Mouse (Mus musculus): Measurements from ENCODE around the gene Fmo5. TPM values are rescaled to one million over a fixed set of nuclear protein-coding genes. Genes with fewer than 3 reads are reported as not detected.

Fmo5 gene
- 10 to 100 TPM; 13.4 to 14.9 TPM for polyA plus RNA-seq (2017; shearing (Covaris generic))

DNA sequence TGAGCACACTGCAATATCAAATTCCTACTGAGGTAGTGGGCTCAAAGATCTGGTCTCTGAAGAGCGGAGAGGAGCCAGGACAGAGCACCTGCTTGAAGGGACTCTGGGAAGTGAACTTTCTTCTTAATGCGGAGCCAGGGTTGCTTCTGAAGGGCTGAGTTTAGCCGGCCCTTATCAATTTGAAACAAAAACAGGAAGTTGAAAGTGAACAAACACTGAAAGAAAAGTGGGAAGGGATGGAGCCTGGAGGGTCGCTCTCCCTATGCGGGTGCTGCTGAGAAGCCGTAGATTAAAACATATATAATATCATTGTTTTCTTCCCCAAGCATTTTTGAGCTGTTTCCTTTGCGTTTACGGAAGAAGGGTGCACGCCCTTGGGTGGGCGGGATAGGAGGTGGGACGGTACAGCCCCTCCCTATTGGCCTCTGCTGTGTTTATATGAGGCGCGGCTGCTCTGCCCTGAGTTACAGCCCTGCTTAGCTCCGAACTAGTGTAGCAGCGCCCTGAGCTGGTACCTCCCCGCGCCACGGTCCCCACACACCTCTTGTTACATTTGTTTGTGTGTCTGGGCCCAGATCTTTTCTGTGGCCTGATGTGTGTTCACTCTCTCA, at the start of gene Fmo5:
Fmo5 (plus strand) TSS at position 414 of the 611 bp plus-strand sequence.
- peak; percentile 100 for ATAC-seq

DNA sequence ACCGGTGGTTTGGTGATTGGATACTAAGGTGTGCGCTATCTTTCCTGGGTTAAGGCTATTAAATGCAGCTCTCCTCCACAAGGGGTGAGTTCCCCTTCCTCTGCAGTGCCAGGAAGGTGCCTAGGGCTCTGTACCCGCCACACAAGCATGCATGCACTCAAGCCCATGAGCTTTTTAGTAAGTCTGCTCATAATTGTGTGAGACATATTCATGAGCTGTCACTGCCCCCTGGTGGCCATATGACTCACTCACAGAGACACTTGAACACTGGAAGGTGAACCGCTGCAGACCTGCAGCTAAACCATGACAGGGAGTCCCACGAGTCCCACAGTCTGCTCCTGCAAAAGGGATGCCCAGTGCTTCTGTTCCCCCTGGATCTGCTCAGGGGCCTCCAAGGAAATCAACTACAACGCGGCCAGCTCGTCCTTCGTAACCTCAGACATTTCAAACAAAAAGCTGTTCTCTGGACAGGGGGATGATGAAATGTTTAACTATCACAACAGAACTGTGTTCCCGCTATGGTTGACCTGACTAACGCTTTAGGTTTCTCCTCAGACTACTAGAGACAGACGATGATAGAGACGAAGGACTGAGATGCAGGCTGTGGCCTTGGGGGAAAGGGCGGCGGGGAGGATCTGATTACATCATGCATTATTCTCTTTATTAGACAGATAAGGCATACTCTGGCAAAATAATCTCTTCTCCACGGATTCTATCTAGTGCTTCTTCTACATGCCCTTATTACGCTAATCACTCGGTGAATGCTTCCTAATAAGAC, 43.0 kb upstream of the Fmo5 start:
- peak; percentile 62 for ATAC-seq

DNA sequence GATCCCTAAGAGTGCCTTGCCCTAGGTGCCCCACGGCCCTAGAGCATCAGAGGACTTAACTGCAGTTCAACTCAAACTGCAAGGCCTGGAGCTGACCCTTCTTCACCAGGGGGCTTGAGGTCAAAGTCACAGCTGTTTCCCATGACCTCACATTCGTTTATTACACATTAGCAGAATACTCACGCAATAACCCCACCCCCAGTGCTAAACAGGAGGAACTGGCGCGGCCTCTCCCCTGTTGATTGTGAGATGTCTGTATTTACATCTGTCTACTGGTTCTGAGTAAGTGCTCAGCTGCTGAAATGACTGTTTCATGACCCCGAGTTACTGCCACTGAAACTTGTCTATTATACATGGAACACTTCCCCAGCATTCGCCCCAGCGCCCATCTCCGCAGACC, 40.9 kb upstream of the Fmo5 start:
- ATAC-seq: no peak

DNA sequence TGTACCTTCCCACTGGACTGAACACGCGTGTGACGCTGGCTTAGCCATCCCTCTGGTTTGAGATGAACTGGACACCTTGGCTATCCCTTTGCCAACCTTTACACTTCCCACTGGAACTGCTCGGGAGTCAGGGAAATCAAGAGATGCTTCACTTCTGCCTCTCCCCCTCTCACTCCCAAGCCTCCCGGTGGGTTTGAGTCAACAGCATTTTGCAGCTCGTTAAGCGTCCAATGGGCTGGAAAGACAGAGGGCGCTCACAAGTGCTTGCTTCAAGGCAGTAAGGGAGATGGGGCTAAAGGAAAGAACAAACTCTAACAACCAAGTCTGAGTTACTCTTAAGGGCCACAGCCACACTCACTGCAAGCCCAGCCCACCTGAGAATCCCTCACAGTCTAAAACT, 37.9 kb upstream of the Fmo5 start:
- no peak for ATAC-seq

DNA sequence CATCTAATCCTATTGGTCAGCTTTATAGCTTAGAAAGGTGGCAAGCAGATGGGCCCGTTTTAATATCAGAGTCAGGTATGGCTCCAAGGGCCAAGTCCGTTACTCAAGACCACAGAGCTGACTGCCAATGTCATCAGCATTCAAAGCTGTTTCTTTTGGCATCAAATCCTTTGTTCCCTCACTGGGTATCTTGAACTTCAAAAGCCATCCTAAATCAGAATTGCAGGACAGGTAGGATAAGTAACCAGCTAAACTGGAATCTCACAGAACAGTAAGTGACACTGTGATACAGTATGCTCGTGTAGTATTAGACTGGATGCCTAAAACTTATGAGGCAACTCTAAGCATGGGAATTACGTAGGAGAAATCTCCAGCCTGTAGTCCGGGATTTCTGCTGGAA, 35.5 kb upstream of the Fmo5 start:
- no peak for ATAC-seq

GRCm38 (mm10) chr3:97594140-97594539, 34.5 kb upstream of the Fmo5 start:
- ATAC-seq: no peak

DNA sequence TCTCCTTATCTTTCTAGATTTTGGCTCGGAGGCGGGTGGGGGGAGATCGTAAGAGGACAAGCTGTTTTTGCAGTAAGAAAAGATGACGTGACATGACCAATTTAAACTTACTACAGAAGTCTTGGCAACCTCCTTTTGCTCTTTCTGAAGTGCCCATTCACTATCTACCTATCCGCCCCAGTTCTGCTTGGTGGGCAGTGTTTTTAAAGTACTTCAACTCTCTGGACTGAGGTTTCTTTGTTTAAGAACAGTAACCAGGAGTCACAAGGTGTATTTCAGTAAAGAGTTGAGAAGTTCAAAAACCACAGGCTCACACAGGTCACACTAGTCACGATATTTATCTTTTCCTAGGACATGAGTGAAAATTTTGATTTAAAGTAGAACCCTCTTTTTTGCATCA, 33.5 kb upstream of the Fmo5 start:
- ATAC-seq: no peak

DNA sequence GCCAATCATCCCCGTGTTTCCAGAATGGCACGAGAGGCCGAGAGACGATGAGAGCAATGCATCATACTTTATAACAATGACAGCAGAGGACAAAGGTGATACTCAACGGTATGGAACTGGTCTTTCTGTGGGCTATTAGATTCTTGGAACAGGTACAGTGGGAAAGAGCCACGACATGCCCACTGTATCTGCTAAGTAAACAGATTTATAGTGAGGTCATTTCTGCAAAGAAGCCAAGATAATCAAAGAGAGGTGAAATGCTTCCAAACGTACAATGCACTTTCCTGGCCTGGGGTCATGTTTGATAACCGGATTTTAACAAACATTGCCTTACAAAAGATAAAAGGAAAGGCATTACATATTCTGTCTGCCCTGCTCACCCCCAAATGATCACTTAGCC, 31.8 kb upstream of the Fmo5 start:
- no peak for ATAC-seq

GRCm38 (mm10) chr3:97600050-97600832, 28.4 kb upstream of the Fmo5 start:
- no peak for ATAC-seq

DNA sequence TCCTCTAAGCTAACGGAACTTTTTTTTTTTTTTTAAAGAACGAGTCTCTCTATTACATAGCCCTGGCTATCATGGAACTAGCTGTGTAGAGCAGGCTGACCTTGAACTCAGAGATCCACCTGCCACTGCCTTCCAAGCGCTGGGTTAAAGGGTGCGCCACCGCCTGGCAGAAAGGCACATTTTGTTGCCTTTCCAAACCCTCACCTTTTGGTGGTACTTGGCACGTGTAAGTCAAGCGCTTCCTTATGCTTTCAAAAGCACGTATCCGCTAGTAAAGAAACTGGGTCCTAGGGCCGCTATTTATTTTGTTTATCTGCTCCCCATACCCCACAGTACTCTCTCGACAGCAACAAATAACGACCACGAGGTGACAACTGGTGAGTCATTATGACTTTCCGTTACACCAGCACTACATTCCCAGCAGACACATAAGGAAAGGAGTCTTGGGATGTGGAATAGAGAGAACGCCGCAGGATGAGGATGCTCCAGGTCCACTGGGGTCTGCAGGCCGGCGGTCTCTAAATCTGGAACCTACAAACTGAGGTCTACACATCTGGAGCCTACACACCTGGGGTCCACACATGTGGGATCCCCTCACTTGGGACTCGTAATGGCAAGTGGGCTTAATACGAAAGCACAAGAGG, 19.3 kb upstream of the Fmo5 start:
- ATAC-seq: peak; percentile 57

DNA sequence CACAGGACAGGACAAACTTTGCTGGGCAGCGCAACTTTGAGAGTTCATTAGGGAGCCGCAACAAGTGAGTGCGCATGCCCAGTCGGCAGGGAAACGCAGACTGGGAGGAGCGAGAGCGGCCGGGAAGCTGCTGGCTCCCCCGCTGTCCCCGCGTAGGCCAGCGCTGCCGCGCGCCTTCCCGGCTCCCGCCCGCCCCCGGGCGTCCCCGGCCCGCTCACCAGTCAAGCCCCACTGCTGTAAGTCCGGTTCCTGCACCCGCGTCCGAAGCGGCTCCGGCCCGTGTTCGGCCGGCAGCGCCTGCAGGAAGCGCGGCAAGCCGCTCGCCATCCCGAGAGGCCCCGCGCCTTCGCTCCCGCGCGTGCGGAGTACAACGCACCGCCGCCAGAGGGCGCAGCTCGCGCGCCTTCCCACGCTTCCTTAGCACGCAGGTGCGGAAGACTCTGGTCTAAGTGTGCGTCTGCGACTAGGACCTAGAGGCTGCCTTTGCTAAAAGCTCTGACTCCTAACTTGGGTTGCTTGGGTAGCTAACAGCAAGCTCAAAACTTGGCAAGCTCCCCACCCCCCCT, 18.7 kb upstream of the Fmo5 start, which contains the start of gene Chd1l:
Chd1l (minus strand) TSS at position 359 of the 566 bp plus-strand sequence.
- peak; percentile 91 for ATAC-seq

DNA sequence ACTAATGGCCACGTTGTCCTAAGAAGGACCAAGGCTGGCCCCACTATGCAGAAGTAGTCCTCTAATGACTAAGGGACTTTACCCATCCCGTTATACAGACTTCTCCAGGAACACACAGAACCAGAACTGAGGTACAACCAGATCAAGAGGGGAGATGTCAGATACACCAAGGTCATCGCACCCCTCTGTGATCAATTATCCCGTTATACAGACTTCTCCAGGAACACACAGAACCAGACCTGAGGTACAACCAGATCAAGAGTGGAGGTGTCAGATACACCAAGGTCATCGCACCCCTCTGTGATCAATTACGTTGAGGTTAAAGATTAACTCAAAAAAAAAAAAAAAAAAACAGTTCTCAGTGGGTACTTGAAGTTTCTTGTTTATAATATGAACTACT, 17.6 kb upstream of the Fmo5 start:
- no peak for ATAC-seq

GRCm38 (mm10) chr3:97615154-97615553, 13.4 kb upstream of the Fmo5 start:
- ATAC-seq: no peak

DNA sequence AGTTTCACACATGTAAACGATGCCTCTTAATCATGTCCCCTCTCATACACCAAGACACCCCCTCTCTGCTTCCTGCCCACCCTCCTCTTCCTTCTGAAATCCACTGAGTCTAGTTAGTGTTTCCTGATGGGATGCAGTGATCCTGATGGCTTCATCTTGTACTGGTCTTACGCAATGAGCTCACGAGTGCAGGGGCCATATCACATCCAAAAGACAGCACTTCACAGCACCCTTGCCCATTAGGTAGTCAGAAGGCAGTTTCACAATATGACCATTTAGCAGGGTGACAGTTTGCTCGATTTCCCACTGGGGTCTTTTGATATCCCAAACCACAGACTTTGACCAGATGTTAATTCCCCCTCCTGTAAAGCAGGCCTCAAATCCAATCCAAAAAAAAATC, 12.7 kb upstream of the Fmo5 start:
- ATAC-seq: no peak

- no peak for ATAC-seq
Observed at GRCm38 (mm10) chr3:97617091-97617825, 11.3 kb upstream of the Fmo5 start.

- ATAC-seq: no peak
Observed at GRCm38 (mm10) chr3:97617899-97618298, 10.7 kb upstream of the Fmo5 start.

DNA sequence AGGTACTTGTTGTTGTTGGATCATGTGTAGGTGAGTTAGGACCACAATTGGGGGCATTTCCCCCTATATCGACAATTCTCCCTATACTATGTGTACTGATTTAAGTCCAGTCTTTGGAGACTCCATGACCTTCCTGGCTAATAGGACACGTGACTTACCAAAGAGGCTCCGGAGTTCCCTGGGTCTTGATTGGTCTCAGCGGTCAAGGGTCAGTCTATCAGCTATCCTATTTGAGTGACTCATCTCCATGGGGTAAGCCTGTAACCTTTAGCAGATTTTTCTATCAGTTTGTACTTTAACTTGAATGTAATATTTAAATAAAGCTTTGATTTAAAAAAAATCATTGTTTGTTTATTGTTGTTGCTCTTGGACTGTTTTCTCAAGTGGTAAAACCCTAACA, 7.9 kb upstream of the Fmo5 start:
- no peak for ATAC-seq

DNA sequence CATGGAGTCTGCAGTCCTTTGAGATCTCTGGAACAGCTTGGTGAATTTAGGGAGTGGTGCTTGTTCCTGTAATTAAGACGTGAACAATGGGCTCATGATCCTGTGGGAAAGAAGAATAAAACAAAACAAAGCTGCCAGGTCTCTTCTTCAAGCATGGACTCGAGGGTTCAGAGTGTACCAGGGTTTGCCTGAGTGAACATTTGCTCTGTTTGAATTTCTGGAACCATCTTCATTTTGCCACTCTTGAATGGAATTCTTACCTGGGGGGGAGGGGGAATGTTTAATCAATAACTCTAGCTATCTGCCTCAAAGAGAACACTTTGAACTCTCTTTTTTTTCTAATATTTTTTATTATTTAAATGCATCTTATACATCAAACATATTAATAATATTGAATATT, 4.0 kb upstream of the Fmo5 start:
- ATAC-seq: no peak

- no peak for ATAC-seq
Observed at GRCm38 (mm10) chr3:97627893-97628292, 711 bp upstream of the Fmo5 start.

DNA sequence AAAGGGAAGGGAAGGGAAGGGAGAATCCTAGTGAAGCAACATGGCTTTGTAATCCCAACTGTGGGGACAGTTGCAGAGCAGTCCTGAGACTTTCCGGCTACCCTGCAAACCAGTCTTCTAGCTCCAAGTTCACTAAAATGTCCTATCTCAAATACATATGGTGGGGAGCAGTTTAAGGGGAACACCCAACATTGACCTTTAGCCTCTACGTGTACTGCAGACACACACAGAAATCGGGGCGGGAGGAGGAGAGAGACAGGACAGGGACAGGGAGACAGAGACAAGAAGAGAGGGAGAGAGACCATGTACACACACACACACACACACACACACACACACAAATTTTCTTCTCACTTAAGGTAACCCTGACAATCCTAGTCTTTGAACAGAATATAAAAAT, 1.3 kb downstream of the Fmo5 start:
- no peak for ATAC-seq

- no peak for ATAC-seq
Observed at GRCm38 (mm10) chr3:97630746-97631145, 2.1 kb downstream of the Fmo5 start.

DNA sequence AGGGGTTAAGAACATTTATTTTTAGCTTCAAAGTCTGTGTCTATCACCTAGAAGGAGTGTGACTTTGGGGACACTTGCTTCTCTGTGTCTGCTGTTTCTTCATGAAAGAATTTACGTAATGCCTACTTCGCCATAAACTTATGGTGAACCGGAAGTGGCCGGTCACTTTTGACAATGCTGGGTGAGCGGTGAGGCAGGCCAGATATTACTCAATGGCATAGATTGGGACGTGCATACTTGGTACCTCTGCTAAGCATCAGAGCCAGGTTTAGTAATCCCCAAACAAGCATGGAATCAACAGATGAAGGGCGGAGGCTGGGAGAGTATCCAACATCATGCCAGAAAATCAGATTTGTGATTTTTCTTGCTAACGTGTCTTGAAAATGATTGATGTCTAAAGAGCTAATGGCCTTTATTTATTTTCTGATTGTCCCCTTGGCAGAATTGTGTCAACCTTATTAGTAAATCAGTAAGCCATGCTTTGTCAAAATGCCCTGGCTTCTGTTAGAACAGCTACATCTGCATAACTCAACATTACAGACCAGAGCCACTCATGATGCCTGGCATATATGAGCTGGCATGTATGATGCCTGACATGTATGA, 2.8 kb downstream of the Fmo5 start:
- ATAC-seq: no peak
